Mouse (Mus musculus): ENCODE measurements around the gene Ptgr2. TPM values are rescaled to one million over a fixed set of nuclear protein-coding genes. Genes with fewer than 3 reads are reported as not detected.

Gene Ptgr2
- polyA plus RNA-seq, 1 experiment from 2014 or later = 12.9 TPM

- WGBS = under 1% methylated on average over 51 of the region's 51 CpGs
Observed at GRCm38 (mm10) chr12:84361555-84362489, 76.8 kb downstream of the Ptgr2 start, which contains the start of the genes Coq6 and Fam161b. TSS of gene Coq6 (plus strand) at chr12:84361657. TSS of gene Fam161b (minus strand) at chr12:84361833.

GRCm38 (mm10) chr12:84362872-84363271 is 77.8 kb downstream of the Ptgr2 start:
- peaks cover 3% of the 10 kb centered on the region; the same call in 1 of the 2 replicates for H3K36me3 ChIP-seq (replicated peaks; ENCODE audit: control insufficient read depth, insufficient read depth, low read depth, low read length)
- H3K4me3 ChIP-seq (ENCODE audit: low read depth, low read length) = peak overlapping the region; percentile 100
- no peak for DNase-seq (ENCODE audit: low spot score)
- no peak overlapping the region for H3K9ac ChIP-seq (replicated peaks; ENCODE audit: low read length)
- no peaks in the 10 kb centered on the region for H3K9me3 ChIP-seq (replicated peaks; ENCODE audit: control insufficient read depth, low read length)
- ATAC-seq (replicated peaks; ENCODE audit: insufficient number of reproducible peaks, low FRiP score, low TSS enrichment, low read depth) = no peak
- H3K4me2 ChIP-seq (ENCODE audit: low read depth, low read length) = peak overlapping the region; percentile 53; the same call in 1 of the 2 replicates
- no peaks in the 10 kb centered on the region for H3K27me3 ChIP-seq (ENCODE audit: control insufficient read depth, insufficient read depth, low read length)
- H3K4me1 ChIP-seq (ENCODE audit: control insufficient read depth, insufficient read depth, low read length) = peaks cover 3% of the 10 kb centered on the region; the same call in 1 of the 2 replicates
- 65% methylated on average over 2 of the region's 2 CpGs for WGBS
- no peak overlapping the region for H3K27ac ChIP-seq (replicated peaks; ENCODE audit: low read depth, low read length)

More at GRCm38 (mm10) chr12:84361555-84362489, 76.8 kb downstream of the Ptgr2 start, which contains the start of the genes Coq6 and Fam161b:
- peak within 1 kb of the TSS; percentile 100 for H3K4me3 ChIP-seq (ENCODE audit: low read depth, low read length)
- no peak within 1 kb of the TSS for H3K27ac ChIP-seq (replicated peaks; ENCODE audit: low read depth, low read length)
- H3K9me3 ChIP-seq (replicated peaks; ENCODE audit: control insufficient read depth, low read length) = no peaks in the 10 kb centered on the region
- ATAC-seq (replicated peaks; ENCODE audit: insufficient number of reproducible peaks, low FRiP score, low TSS enrichment, low read depth) = peak; percentile 97
- peak; percentile 99 for DNase-seq (ENCODE audit: low spot score)
- peak within 1 kb of the TSS; percentile 85 for H3K9ac ChIP-seq (replicated peaks; ENCODE audit: low read length)
- H3K4me1 ChIP-seq (ENCODE audit: control insufficient read depth, insufficient read depth, low read length) = peaks cover 3% of the 10 kb centered on the region; the same call in 1 of the 2 replicates
- peak within 1 kb of the TSS; percentile 53 for H3K4me2 ChIP-seq (ENCODE audit: low read depth, low read length)
- H3K27me3 ChIP-seq (ENCODE audit: control insufficient read depth, insufficient read depth, low read length) = no peaks in the 10 kb centered on the region
- peaks cover under 1% of the 10 kb centered on the region; the same call in 1 of the 2 replicates for H3K36me3 ChIP-seq (replicated peaks; ENCODE audit: control insufficient read depth, insufficient read depth, low read depth, low read length)

- Histone ChIP-seq H3K27ac (replicated peaks; ENCODE audit: low read depth, low read length) (no peak overlapping the region), H3K9ac (replicated peaks; ENCODE audit: low read length) (no peak overlapping the region), H3K9me3 (replicated peaks; ENCODE audit: control insufficient read depth, low read length) (no peaks in the 10 kb centered on the region), H3K36me3 (replicated peaks; ENCODE audit: control insufficient read depth, insufficient read depth, low read depth, low read length) (peaks cover 3% of the 10 kb centered on the region; the same call in 1 of the 2 replicates), H3K4me1 (ENCODE audit: control insufficient read depth, insufficient read depth, low read length) (peaks cover 3% of the 10 kb centered on the region; the same call in 1 of the 2 replicates), H3K4me2 (ENCODE audit: low read depth, low read length) (no peak overlapping the region), H3K27me3 (ENCODE audit: control insufficient read depth, insufficient read depth, low read length) (no peaks in the 10 kb centered on the region), H3K4me3 (ENCODE audit: low read depth, low read length) (no peak overlapping the region)
- no peak for ATAC-seq (replicated peaks; ENCODE audit: insufficient number of reproducible peaks, low FRiP score, low TSS enrichment, low read depth)
- 82% methylated on average over 9 of the region's 9 CpGs for WGBS
- DNase-seq (ENCODE audit: low spot score) = no peak
Observed at GRCm38 (mm10) chr12:84364291-84364690, 79.3 kb downstream of the Ptgr2 start.

GRCm38 (mm10) chr12:84365137-84365536 is 80.1 kb downstream of the Ptgr2 start:
- H3K4me3 ChIP-seq (ENCODE audit: low read depth, low read length) = no peak overlapping the region
- DNase-seq (ENCODE audit: low spot score) (no peak), ATAC-seq (replicated peaks; ENCODE audit: insufficient number of reproducible peaks, low FRiP score, low TSS enrichment, low read depth) (no peak)
- H3K27ac ChIP-seq (replicated peaks; ENCODE audit: low read depth, low read length) = no peak overlapping the region
- no peaks in the 10 kb centered on the region for H3K27me3 ChIP-seq (ENCODE audit: control insufficient read depth, insufficient read depth, low read length)
- peaks cover 3% of the 10 kb centered on the region; the same call in 1 of the 2 replicates for H3K36me3 ChIP-seq (replicated peaks; ENCODE audit: control insufficient read depth, insufficient read depth, low read depth, low read length)
- no peak overlapping the region for H3K9ac ChIP-seq (replicated peaks; ENCODE audit: low read length)
- H3K9me3 ChIP-seq (replicated peaks; ENCODE audit: control insufficient read depth, low read length) = no peaks in the 10 kb centered on the region
- peaks cover 3% of the 10 kb centered on the region; the same call in 1 of the 2 replicates for H3K4me1 ChIP-seq (ENCODE audit: control insufficient read depth, insufficient read depth, low read length)
- 96% methylated on average over 6 of the region's 6 CpGs for WGBS
- H3K4me2 ChIP-seq (ENCODE audit: low read depth, low read length) = no peak overlapping the region

Other genes starting within 250 kb of the Ptgr2 start
- 0.46 and 0.56 TPM in 2 replicates for gene Acot4, start 246.9 kb upstream of the Ptgr2 start, polyA plus RNA-seq (2014; fragmentation: Nextera tagmentation; extraction: Ambion mirVana)
- gene Gm49366, start 246.3 kb upstream of the Ptgr2 start, polyA plus RNA-seq (2014; fragmentation: Nextera tagmentation; extraction: Ambion mirVana) = not detected in 2 replicates
- gene Acot3, start 233.1 kb upstream of the Ptgr2 start, polyA plus RNA-seq (2014; fragmentation: Nextera tagmentation; extraction: Ambion mirVana) = 0.15 and 0.24 TPM in 2 replicates
- gene Acot5, start 215.9 kb upstream of the Ptgr2 start, polyA plus RNA-seq (2014; fragmentation: Nextera tagmentation; extraction: Ambion mirVana) = not detected in 2 replicates
- gene Acot6, start 184.6 kb upstream of the Ptgr2 start, polyA plus RNA-seq (2014; fragmentation: Nextera tagmentation; extraction: Ambion mirVana) = 1.0 and 1.7 TPM in 2 replicates
- 3.9 and 6.8 TPM in 2 replicates for gene Dnal1, start 170.9 kb upstream of the Ptgr2 start, polyA plus RNA-seq (2014; fragmentation: Nextera tagmentation; extraction: Ambion mirVana)
- 0.88 and 1.0 TPM in 2 replicates for gene Pnma1, start 136.7 kb upstream of the Ptgr2 start, polyA plus RNA-seq (2014; fragmentation: Nextera tagmentation; extraction: Ambion mirVana)
- 3.6 and 4.1 TPM in 2 replicates for gene Elmsan1, start 66.4 kb upstream of the Ptgr2 start, polyA plus RNA-seq (2014; fragmentation: Nextera tagmentation; extraction: Ambion mirVana)
- gene Zfp410, start 31.6 kb downstream of the Ptgr2 start, polyA plus RNA-seq (2014; fragmentation: Nextera tagmentation; extraction: Ambion mirVana) = 111 and 114 TPM in 2 replicates
- gene Coq6, start 76.4 kb downstream of the Ptgr2 start, polyA plus RNA-seq (2014; fragmentation: Nextera tagmentation; extraction: Ambion mirVana) = 47.2 and 54.3 TPM in 2 replicates
- 3.3 and 3.7 TPM in 2 replicates for gene Fam161b, start 76.6 kb downstream of the Ptgr2 start, polyA plus RNA-seq (2014; fragmentation: Nextera tagmentation; extraction: Ambion mirVana)
- gene Entpd5, start 123.8 kb downstream of the Ptgr2 start, polyA plus RNA-seq (2014; fragmentation: Nextera tagmentation; extraction: Ambion mirVana) = 9.0 and 10.9 TPM in 2 replicates
- 0.41 and 0.49 TPM in 2 replicates for gene Bbof1, start 123.8 kb downstream of the Ptgr2 start, polyA plus RNA-seq (2014; fragmentation: Nextera tagmentation; extraction: Ambion mirVana)
- 29.4 and 30.0 TPM in 2 replicates for gene Rnf113a2, start 132.0 kb downstream of the Ptgr2 start, polyA plus RNA-seq (2014; fragmentation: Nextera tagmentation; extraction: Ambion mirVana)
- gene Aldh6a1, start 165.8 kb downstream of the Ptgr2 start, polyA plus RNA-seq (2014; fragmentation: Nextera tagmentation; extraction: Ambion mirVana) = 31.4 and 33.5 TPM in 2 replicates
- 35.8 and 36.1 TPM in 2 replicates for gene Lin52, start 166.2 kb downstream of the Ptgr2 start, polyA plus RNA-seq (2014; fragmentation: Nextera tagmentation; extraction: Ambion mirVana)